Mouse (Mus musculus) layer of hippocampus, adult 9-10 months (tissue): ENCODE results near the gene Fbxo11.

ENCODE experiments used
- DNase-seq: peaks from one replicate; pipeline ENCODE4 v3.0.0; 2022; ENCODE audit warnings: low spot score

Fbxo11 gene

DNA sequence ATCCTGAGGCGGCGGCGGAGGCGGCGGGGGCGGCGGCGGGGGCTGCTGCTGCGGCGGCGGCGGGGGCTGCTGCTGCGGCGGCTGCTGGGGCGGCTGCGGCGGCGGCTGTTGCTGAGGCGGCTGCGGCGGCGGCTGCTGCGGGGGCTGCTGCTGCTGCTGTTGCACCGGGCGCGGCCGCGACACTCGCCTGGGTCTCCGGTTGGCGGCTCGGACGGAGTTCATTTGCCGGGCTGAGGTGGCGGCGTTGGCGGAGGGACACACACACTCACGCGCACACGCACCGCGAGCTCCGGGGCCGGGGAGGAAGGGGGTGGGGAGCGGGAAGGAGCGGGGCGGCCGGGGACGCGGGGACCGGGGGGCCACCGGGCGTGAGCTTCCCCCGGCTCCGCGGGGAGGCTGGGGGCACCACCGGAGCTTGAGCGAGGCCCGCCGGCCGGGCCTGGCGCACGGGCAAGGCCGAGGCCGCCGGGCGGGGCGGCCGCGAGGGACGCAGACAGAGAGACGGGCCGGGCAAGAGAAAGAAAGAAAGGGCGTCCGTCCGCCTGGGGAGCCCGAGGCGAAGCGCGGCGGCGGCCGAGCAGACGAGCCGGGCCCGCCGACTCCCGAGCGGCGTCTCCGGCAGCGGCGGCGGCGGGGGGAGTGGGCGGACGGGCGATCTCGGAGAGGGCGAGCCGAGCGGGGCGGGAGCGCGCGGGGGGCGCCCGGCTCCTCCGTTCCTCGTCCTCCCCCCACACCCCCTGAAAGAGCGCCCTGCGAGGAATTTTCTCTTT is at the start of gene Fbxo11:
TSS of gene Fbxo11 (minus strand) at position 261 of the 770 bp plus-strand sequence.
- DNase-seq, result no peak

GRCm38 (mm10) chr17:88113883-88114229 is 48.8 kb upstream of the Fbxo11 start:
- no peak for DNase-seq

- DNase-seq, result no peak
Observed at GRCm38 (mm10) chr17:88113015-88113882, 48.2 kb upstream of the Fbxo11 start.

- no peak for DNase-seq
Observed at GRCm38 (mm10) chr17:88111865-88112645, 47.0 kb upstream of the Fbxo11 start.

DNA sequence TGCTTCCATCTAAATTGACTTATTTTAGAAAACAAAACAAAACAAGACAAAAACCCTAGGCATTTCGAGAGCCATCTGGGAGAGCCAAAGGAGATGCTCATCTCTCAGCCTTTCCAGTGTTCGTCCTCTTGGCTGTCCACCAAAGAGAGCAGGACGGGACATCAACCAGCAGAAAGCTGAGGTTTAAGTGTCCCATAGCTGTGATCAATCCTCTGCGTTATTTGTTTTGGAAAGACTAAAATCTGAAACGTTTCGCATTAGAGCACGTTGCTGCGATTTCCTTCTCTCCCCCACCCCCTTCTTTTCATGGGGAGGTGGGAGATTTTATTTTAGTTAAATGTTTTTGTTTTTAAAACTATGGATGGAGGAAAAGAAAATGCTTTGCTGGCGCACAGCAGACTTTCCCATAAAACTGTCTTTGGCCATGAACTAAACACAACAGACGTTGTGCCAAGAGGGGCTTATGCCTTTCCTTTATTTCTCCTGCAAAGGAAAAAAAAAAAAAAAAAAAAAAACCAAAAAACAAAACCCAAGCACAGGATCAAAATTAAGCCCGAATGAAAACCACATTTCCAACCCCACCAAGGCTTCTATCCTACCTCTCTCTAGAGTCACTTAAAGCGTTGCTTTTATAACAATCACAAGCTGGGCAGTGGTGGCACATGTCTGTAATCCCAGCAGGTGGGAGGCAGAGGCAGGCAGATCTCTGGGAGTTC is 46.1 kb upstream of the Fbxo11 start:
- DNase-seq, result no peak

GRCm38 (mm10) chr17:88107708-88108107 is 42.6 kb upstream of the Fbxo11 start:
- DNase-seq, result no peak

GRCm38 (mm10) chr17:88106365-88106764 is 41.3 kb upstream of the Fbxo11 start:
- no peak for DNase-seq

DNA sequence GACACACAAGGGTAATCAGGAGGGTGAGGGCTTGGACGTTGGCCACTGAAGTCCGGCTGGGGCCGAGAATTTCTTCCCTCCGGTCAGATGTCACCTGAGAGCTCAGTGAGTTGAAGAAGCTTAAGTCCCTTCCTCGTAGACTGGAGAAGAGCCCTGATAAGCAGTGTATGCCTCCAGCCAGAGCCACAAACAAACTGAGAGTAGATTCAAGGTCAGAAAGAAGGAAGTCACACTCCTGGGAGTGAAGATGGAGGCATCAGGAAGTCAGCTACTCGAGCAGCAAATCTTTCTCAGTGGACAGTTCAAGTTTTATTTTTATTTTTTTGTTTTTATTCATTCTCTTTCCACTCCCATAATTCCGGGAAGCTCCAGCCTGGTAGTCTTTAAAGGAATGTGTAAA is 37.5 kb upstream of the Fbxo11 start:
- no peak for DNase-seq

DNA sequence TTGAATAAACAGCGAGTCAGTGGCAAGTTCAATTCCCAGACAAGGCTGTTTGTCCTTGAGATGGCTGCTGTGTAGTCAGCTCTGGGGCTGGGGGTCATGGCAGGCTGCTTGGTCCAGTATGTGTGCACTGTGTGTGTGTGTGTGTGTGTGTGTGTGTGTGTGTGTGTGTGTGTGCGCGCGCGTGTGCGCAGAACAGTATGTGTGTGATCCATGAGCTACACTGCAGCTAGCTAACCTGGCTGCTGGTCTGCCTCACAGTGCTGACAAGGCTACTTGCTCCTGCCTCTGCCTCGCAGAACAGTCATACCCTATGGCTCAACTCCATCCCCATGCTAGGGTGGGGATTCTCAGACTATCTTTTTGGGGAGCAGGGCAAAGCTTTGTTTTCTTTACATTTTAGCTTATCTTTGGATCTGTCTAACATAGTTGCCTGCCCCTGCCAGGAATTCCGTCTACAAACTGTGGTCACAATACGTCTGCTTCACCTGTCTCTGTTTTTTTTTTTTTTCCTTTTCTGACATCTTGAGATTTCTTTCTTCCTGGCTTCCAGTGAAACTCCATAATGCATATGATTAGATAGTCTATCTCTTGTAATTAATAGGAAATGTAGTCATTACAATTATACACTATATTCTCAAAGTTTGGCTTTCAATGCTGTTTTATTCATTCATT is 33.2 kb upstream of the Fbxo11 start:
- DNase-seq, result no peak

DNA sequence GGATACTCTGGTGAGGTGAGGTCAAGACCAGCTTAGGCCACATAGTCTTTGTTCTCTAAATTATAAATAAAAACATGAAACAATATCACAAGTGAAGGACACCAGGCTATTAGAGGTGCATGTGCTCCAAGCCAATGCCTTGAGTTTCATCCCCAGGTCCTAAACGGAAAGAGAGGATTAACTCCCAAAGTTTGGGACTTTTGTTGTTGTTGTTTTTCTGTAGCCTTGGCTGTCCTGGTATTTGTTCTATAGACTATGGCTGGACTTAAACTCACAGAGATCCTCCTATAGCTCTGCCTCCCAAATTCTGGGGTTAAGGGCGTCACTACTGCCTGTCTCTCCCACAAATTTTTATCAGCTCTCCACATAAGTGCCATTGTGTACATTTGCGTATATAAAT is 32.5 kb upstream of the Fbxo11 start:
- DNase-seq, result no peak

- no peak for DNase-seq
Observed at GRCm38 (mm10) chr17:88096809-88097399, 31.8 kb upstream of the Fbxo11 start.

DNA sequence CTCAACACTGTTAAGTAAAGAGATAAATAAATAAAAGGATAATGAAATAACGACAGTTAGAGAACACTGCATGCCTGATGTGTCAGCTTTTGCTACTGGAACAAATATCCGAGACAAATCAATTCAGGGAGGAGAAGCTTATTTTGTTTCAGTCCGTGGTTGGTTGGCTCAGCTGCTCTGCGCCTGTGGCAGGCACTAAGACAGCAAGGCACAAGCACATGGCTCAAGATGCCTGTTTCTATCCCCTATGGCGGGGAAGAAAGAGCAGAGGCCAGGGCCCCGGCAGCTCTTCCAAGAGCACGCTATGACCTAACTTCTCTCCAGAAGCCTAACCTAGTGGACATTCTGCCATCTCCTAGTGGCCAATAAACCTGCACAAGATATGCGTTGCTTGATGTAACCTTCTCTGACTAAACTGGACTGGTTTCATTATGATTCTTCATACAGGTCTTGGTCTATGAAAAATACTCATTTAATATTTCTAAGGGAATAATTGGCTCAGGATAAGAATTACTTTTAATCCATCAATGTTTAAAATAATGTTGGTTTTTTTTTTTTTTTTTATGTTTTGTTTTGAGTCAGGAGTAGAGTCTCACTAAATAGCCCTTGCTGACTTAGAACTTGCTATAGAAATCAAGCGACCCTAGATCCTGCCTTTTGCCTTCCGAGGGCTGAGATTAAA is 30.6 kb upstream of the Fbxo11 start:
- no peak for DNase-seq

DNA sequence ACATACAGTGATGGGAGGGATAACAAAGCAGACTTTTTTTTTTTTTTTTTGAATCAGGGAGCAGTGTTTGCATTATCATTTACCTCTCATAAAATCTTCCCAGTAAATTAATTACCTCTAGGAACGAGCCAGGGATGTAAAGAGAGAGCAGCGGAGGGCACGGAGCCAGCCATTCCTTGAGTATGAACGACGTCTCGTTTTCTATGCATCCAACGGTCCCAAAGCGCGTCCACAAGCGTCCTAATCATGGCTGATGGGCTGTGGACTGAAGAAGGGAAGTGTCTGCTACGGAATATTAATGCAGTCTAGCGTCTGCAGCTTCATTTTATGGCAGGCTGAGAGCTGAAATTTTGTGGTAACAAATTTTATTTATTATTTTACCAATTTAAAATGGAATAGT is 29.2 kb upstream of the Fbxo11 start:
- DNase-seq, result no peak

GRCm38 (mm10) chr17:88093798-88094197 is 28.7 kb upstream of the Fbxo11 start:
- no peak for DNase-seq

GRCm38 (mm10) chr17:88085976-88086375 is 20.9 kb upstream of the Fbxo11 start:
- no peak for DNase-seq

DNA sequence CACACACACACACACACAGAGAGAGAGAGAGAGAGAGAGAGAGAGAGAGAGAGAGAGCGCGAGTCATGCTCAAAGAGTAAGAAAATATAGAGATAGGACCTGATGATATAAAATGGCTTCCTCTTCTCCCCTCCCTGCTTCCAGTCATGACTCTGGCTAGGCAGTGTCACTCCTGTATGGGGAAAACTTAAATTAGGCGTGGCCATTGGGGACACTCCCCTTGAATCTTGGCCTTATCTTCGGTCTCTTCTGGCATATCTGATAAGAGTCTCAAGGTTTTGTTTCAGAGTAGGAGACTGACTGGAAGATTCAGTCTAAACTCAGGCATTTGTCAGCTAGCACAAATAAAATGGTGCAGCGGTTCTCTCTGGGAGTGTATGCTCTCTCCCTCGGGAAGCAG is 16.4 kb upstream of the Fbxo11 start:
- DNase-seq, result no peak

GRCm38 (mm10) chr17:88079771-88080170 is 14.7 kb upstream of the Fbxo11 start:
- no peak for DNase-seq

GRCm38 (mm10) chr17:88072047-88072446 is 7.0 kb upstream of the Fbxo11 start:
- no peak for DNase-seq

DNA sequence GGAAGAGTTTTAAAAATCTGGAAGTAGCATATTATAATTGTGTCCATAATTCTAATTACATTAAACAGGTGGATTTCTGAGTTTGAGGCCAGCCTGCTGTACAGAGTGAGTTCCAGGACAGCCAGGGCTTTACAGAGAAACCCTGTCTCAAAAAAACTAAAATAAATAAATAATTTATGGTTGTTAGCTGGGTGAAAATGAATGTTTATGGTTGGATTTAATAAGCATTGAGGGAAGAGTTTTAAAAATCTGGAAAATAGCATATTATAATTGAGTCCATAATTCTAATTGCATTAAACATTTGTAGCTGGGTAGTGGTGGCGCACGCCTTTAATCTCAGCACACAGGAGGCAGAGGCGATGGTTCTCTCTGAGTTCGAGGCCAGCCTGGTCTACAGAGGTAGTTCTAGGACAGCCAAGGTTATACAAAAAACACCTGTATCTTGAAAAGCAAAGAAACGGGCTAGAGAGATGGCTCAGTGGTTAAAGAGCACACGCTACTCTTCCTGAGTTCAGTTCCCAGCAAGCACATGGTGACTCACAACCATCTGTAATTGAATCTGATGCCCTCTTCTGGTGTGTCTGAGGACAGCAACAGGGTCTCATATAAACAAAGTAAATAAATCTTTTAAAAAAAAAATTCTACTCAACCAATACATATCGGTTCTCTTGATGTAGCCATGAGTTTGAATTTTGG is 3.1 kb upstream of the Fbxo11 start:
- DNase-seq, result no peak
